Mouse (Mus musculus): ENCODE data around the gene Snx32.

Snx32 gene

GRCm38 (mm10) chr19:5457746-5458442 is 52.4 kb downstream of the Snx32 start, which contains the start of gene Ccdc85b:
Gene Ccdc85b, minus strand, starts transcription at chr19:5457894.
- DNase-seq (ENCODE audit: low spot score): no peak

- peak; percentile 88 for DNase-seq (ENCODE audit: low spot score)
These were observed 53.2 kb downstream of the Snx32 start for GRCm38 (mm10) chr19:5456922-5457745.

- DNase-seq (ENCODE audit: low spot score): no peak
These were observed 54.0 kb downstream of the Snx32 start for GRCm38 (mm10) chr19:5456241-5456921.

- no peak for DNase-seq (ENCODE audit: low spot score)
These were observed 54.8 kb downstream of the Snx32 start for GRCm38 (mm10) chr19:5455568-5455967.

- no peak for DNase-seq (ENCODE audit: low spot score)
These were observed 55.3 kb downstream of the Snx32 start for GRCm38 (mm10) chr19:5455037-5455436.

- DNase-seq (ENCODE audit: low spot score): no peak
These were observed 58.6 kb downstream of the Snx32 start for GRCm38 (mm10) chr19:5451766-5452165.

DNA sequence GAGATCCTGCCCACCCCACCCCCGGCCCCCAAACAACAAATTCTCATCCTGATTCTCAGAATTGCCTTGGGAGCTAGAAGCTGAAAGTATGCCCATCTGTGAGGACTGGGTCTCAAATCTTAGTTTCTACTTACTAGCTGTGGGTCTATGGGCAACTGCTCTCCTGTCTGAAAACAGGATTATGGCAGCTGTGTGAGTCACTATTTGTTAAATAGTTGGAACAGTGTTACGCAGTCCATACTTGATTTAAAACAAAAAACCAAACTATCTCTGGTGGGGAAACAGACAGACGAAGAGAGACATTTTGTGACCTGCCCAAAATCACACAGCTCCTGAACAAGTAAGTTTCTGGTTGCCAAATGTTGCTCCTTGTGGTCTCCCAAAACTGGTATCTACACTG is 60.7 kb downstream of the Snx32 start:
- no peak for DNase-seq (ENCODE audit: low spot score)

GRCm38 (mm10) chr19:5448354-5449150 is 61.8 kb downstream of the Snx32 start:
- peak; percentile 33 for DNase-seq (ENCODE audit: low spot score)

GRCm38 (mm10) chr19:5447515-5448353 is 62.6 kb downstream of the Snx32 start, which contains the start of gene Fosl1:
Gene Fosl1, plus strand, starts transcription at chr19:5447547.
- peak; percentile 88 for DNase-seq (ENCODE audit: low spot score)

GRCm38 (mm10) chr19:5445747-5446146 is 64.6 kb downstream of the Snx32 start:
- no peak for DNase-seq (ENCODE audit: low spot score)

DNA sequence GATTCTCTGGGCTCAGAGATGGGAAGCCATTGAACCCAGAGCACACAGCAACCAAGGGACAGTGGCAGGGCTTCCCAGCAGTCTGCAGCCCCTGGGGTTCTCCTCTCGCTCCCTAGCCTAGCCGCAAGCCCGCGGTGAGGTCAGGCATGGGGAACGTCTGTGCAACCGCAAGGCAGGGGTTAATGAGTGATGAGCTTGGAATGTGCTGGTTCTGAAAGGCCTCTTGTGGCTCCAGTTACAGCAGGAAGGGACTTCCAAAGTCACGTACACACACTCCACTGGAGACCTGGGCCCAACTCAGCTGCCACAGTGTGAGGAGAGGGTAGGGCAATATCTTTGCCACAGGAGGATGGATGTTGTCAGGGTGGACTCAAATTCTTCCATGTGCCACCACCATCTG is 65.4 kb downstream of the Snx32 start:
- no peak for DNase-seq (ENCODE audit: low spot score)

DNA sequence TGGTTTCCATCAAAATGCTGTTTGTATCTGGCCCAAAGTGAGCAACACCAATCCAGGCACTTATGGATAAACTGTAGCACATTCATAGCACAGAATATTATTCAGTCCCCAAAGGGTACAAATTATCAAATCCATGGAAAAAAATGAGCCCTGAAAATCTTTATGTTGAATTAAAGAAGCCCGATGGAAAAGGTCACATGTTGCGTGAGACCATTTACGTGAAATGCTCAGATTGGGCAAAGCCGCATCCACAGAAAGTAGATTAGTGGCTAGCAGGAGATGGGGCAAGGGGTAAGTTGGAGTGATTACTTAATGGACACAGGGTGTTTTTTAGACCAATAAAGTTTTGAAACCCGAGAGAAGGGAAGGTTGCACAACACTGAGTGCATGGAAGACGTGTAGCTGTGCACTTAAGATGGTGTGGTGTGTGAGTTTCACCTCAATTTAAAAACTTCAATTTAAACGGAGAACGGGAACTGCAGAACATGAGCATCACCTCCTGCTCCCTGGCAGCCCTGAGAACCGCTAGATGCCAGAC is 65.9 kb downstream of the Snx32 start:
- DNase-seq (ENCODE audit: low spot score): no peak

All from T-cell, adult 2 months (primary cell).